Mouse (Mus musculus) brain, adult 2 months (tissue): ENCODE measurements at regions not wholly inside any gene's neighbourhood (a gene's known extent, or its start where the extent isn't known, plus 50 kb on each side); places are given as distances from the start of the nearest gene placed in this dataset.

Experiments
- DNase-seq: peaks from one replicate; pipeline ENCODE4 v3.0.0; 2011; ENCODE audit warnings: low read depth, low spot score

DNA sequence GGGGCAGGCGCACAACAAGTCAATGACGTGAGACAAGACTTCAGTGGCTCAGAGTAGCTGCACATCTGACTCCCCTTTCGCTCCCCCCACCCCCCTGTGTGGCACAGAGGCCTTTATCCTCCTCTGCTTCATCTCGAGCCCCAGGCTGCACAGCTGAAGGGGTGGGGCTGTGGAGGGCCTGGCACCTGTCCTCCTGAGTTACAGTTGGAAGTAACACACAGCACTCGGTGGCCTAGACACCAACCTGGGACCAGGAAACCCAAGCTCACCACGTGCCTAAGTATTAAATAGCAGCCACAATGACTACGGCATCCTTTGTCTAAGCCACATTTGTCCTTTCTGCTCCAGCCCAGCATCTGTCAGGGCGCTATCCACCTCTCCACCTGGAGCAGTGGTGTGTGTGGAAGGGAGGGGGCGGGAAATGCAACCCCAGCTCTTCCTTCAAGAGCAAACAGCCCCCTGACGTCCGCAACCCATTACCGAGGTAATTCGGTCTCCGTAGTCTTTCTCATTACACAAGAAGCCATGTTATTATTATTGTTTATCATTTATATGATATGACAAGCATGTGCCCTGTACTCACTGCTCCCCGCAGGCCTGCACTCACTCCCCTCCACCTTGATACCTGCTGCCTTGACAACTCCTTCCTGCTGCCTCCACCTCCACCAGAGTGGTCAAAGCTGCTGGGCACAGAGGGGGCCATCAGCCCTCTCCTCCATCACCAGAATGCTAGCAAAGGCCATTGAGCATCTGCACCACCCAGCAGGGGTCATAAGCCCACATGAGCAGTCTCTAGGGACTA, 73.7 kb upstream of the Igsf21 start:
- no peak for DNase-seq

DNA sequence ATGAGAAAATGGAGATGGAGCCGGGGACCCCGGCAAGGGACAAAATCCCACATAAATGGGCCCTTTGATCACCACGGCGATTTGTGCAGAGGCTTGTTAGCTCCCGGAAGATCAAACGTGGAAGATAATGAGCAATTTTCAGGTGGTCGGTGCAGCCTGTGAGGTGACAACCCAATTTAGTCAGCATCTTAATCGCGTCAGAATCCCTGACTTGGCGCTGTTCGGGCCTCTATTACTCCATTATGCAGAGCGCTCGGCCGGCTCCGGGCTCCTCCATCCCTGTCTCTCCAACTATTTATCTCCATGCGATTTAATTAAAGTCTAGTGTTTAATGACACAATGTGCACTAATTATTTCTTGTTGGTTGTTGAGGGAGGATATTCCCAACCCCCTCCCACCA, 66.1 kb upstream of the Igsf21 start:
- DNase-seq: no peak

DNA sequence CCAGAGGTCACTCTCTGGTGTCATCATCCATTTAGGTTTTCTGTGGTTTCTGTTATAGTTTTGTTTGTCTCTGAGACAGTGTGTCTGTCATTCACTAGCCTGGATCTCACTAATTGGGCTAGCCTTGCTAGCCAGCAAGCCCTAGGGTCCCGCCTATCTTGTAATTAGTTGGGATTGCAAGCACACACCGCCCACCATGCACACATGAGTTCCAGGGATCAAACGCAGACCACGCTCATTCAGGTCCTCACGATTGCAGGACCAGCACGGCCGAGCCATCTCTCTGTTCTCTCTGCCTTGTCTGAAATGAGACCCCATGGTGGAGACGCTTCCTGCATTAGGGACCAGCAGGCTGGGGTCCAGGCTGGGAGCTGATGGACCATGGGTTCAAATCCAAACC, 60.9 kb upstream of the Igsf21 start:
- DNase-seq: no peak

DNA sequence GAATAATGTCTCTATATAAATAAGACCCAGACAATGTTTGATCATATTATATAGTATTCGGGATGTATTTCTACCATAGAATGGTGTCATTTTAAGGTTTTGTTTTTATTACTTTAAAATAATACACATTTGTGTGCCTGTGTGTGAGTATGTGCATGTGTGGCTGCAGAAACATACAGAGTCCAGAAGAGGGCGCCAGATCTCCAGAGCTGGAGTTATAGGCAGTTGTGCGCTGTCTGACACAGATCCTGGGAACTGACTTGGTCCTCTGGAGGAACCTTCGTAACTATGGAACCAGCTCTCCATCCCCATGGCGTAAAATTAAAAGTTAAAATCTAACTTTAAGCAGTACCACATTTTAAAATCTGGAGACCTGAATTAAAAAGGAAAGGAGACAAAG, 58.4 kb upstream of the Igsf21 start:
- no peak for DNase-seq

DNA sequence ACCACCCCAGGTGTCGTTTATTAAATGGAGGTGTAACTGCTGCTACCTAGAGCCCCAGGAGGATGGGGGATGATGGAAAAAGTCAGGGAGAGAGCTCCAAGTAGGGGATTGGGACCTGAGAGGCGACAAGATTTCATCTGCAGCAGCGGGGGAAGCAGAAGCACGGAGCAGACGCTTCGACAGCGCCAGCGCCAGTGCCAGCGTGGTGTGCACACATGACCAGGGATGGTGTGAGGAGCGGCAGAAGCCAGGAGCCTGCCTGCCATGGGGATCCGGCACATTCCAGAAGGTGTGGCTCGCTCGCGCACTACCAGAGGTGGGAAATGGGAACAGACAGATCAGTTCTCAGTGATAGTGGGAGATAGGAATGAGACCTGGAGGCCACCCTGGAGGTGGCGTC, 55.1 kb upstream of the Igsf21 start:
- DNase-seq: peak; percentile 73

DNA sequence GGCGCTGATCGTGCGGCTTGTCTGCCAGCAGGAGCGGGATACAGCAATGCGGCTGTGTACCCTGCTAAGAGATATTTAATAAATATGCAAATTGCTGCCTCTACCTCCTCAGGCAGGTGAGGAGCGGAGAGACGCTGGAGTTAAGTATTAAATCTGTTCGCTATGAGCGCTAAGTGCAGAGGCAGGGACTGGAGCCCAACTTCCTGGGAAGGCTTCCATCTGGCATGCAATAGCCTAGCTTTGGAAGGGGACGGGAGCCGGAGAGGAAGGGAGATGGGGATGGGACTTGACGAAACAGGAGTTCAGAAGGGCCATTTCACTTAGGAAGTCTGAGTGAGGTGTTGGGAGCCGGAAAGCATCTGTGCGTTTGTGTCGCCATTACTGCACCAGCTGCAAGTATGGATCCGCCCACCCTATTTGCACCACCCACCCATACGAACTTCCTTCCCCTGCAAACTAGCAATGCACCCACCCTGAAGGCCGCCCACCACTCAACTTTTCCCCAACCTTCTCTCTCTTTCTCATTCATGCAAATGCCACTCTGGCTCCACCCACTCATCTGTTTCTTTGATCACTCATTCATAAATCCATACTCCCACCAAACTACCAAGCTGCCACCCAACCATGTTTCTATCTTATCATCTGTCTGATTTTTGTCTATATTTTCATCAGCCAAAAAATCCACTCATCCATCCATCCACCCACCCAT, 51.5 kb upstream of the Igsf21 start:
- peak; percentile 62 for DNase-seq
